Mouse (Mus musculus) midbrain, embryonic 13.5 days (tissue): Measurements from ENCODE around the gene Rsph4a. TPM values are rescaled to one million over a fixed set of nuclear protein-coding genes. Genes with fewer than 3 reads are reported as not detected.
"Not testable (repeated sequence)": the region's sequence is repeated elsewhere in the genome, so short reads cannot be mapped to it uniquely, and the experiment has no call there.

ENCODE experiments used
- ATAC-seq: fragments of 200-750 bp; cut with Nextera tagmentation; 2 replicates; pipeline ENCODE4 v1.8.0; 2017; ENCODE audit warnings: mild to moderate bottlenecking, moderate TSS enrichment, moderate library complexity
- H3K27ac ChIP-seq: fragments of 300-500 bp; sonication (generic); 2 replicates; pipeline ENCODE4 v1.5.1; 2015; ENCODE audit warnings: inconsistent platforms, mild to moderate bottlenecking, moderate library complexity
- H3K27me3 ChIP-seq: fragments of 300-500 bp; sonication (generic); 2 replicates; pipeline ENCODE4 v1.6.1; 2015; ENCODE audit warnings: mild to moderate bottlenecking, inconsistent platforms
- H3K36me3 ChIP-seq: fragments of 300-500 bp; sonication (generic); 2 replicates; pipeline ENCODE4 v1.6.1; 2015; ENCODE audit warnings: mild to moderate bottlenecking, inconsistent platforms
- H3K4me1 ChIP-seq: fragments of 300-500 bp; sonication (generic); replicated peaks from 2 replicates; pipeline ENCODE4 v1.6.1; 2015; ENCODE audit warnings: inconsistent platforms
- H3K4me2 ChIP-seq: fragments of 300-500 bp; sonication (generic); replicated peaks from 2 replicates; pipeline ENCODE4 v1.6.1; 2015; ENCODE audit warnings: moderate library complexity, mild to moderate bottlenecking, inconsistent platforms
- H3K4me3 ChIP-seq: fragments of 300-500 bp; sonication (generic); replicated peaks from 2 replicates; pipeline ENCODE4 v1.5.1; 2015; ENCODE audit warnings: mild to moderate bottlenecking, inconsistent platforms
- H3K9ac ChIP-seq: fragments of 300-500 bp; sonication (generic); replicated peaks from 2 replicates; pipeline ENCODE4 v1.6.1; 2015; ENCODE audit warnings: mild to moderate bottlenecking, inconsistent platforms
- H3K9me3 ChIP-seq: fragments of 300-500 bp; sonication (generic); 2 replicates; pipeline ENCODE4 v1.6.1; 2016; ENCODE audit warnings: mild to moderate bottlenecking, inconsistent platforms
- whole genome bisulfite sequencing: fragments of 180-500 bp; shearing (Covaris S2); methylation state at CpG from one replicate; pipeline ENCODE4 v1.1.7; 2015; 5-methylcytosine and 5-hydroxymethylcytosine counted together
- polyA plus RNA-seq: library from polyadenylated mRNA; unstranded; fragments of >200 nt; fragmentation: Nextera tagmentation; extraction: Ambion mirVana; gene quantifications from 2 replicates; pipeline ENCODE4 v1.2.1, GENCODE M21; 2015

The Rsph4a gene
- polyA plus RNA-seq, result 0.31 and 0.59 TPM in 2 replicates

DNA sequence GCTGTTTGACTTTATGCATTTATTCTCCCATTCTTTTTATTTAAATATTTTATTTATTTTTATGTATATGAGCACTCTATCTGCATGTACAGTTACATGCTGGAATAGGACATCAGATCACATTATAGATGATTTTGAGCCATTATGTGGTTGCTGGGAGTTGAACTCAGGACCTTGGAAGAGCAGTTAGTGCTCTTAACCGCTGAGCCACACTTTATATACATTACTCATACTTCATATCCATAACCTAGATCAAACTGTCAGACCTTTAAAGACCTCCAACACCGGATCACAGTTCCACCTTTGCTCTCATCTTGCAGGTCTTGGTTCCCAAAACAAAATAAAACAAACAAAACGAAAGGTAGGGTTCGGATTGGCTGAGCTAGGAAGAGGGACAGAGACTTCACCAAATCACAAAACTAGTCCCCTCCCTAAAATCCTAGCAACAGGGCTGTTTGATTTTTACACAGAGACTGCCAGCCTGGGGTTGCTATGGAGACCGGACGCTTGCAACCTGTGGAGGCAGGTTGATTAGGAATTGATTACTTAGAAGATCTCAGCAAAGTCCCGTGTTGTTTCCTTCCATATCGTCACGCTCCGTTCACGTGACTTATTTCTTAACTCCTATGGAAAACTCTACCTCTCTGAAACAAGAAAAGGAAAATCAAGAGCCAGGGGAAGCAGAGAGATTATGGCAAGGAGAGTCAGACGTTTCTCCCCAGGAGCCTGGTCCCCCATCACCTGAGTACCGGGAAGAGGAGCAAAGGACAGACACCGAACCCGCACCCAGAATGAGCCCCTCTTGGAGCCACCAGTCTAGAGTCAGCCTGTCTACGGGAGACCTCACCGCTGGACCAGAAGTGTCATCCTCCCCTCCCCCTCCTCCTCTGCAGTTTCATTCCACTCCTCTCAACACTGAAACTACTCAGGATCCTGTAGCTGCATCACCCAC lies at the start of gene Rsph4a:
Gene Rsph4a, plus strand, starts transcription at position 582 of the 952 bp plus-strand sequence.
- Histone ChIP-seq H3K9ac (0 out of 2 replicates have a peak within 1 kb of the TSS, but pooled peaks have one; percentile 39), H3K4me3 (peak within 1 kb of the TSS; percentile 34), H3K9me3 (no peaks in the 10 kb centered on the region), H3K4me1 (peaks cover 6% of the 10 kb centered on the region), H3K36me3 (no peaks in the 10 kb centered on the region), H3K27ac (no peak within 1 kb of the TSS), H3K27me3 (no peaks in the 10 kb centered on the region), H3K4me2 (peak within 1 kb of the TSS; percentile 61)
- peak; percentile 99 for ATAC-seq
- WGBS, result 7% methylated on average over 17 of the region's 17 CpGs

- no peak within 1 kb of the TSS for H3K4me3 ChIP-seq
Observed at GRCm38 (mm10) chr10:33857421-33857820, 47.5 kb upstream of the Rsph4a start, which contains the start of gene Sult3a1. Sult3a1 (plus strand) TSS chr10:33857721.

GRCm38 (mm10) chr10:33865994-33866393 lies 38.9 kb upstream of the Rsph4a start:
- Histone ChIP-seq H3K9ac (no peak overlapping the region), H3K4me1 (no peaks in the 10 kb centered on the region), H3K27ac (no peak overlapping the region), H3K4me3 (no peak overlapping the region), H3K4me2 (no peak overlapping the region), H3K9me3 (0 out of 2 replicates have a peak, but pooled peaks cover 3% of the 10 kb centered on the region), H3K36me3 (no peaks in the 10 kb centered on the region), H3K27me3 (no peaks in the 10 kb centered on the region)
- 85% methylated on average over 2 of the region's 2 CpGs for WGBS
- no peak for ATAC-seq

More at GRCm38 (mm10) chr10:33857421-33857820, 47.5 kb upstream of the Rsph4a start, which contains the start of gene Sult3a1:
- H3K9me3 ChIP-seq, result no peaks in the 10 kb centered on the region
- H3K36me3 ChIP-seq, result no peaks in the 10 kb centered on the region
- no peaks in the 10 kb centered on the region for H3K27me3 ChIP-seq
- ATAC-seq, result no peak
- no peaks in the 10 kb centered on the region for H3K4me1 ChIP-seq
- no peak within 1 kb of the TSS for H3K9ac ChIP-seq
- H3K27ac ChIP-seq, result no peak within 1 kb of the TSS
- no peak within 1 kb of the TSS for H3K4me2 ChIP-seq

DNA sequence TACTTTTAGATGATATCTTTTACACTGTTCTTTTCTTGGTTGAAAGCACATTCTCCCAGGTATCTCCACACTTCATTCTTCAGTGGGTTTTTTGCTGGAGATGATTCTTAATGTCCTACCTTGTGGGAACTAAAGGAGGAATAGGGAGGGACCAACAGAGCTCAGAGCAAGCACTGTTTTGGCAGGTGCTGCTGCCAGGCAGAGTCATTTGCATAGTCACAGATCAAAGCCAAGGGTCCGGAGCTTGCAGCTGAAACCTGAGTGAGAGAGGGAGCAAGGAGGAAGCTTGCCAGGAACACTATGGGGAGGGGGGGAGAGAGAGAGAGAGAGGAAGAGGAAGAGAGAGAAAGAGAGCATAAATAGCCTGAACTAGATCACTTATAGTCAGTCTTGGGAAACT lies 34.5 kb upstream of the Rsph4a start:
- Histone ChIP-seq H3K4me3 (no peak overlapping the region), H3K27ac (no peak overlapping the region), H3K4me1 (no peaks in the 10 kb centered on the region), H3K9me3 (peaks cover 6% of the 10 kb centered on the region; the same call in 1 of the 2 replicates), H3K9ac (no peak overlapping the region), H3K36me3 (no peaks in the 10 kb centered on the region), H3K27me3 (no peaks in the 10 kb centered on the region), H3K4me2 (no peak overlapping the region)
- no peak for ATAC-seq
- 24% methylated on average over 1 of the region's 1 CpGs for WGBS

DNA sequence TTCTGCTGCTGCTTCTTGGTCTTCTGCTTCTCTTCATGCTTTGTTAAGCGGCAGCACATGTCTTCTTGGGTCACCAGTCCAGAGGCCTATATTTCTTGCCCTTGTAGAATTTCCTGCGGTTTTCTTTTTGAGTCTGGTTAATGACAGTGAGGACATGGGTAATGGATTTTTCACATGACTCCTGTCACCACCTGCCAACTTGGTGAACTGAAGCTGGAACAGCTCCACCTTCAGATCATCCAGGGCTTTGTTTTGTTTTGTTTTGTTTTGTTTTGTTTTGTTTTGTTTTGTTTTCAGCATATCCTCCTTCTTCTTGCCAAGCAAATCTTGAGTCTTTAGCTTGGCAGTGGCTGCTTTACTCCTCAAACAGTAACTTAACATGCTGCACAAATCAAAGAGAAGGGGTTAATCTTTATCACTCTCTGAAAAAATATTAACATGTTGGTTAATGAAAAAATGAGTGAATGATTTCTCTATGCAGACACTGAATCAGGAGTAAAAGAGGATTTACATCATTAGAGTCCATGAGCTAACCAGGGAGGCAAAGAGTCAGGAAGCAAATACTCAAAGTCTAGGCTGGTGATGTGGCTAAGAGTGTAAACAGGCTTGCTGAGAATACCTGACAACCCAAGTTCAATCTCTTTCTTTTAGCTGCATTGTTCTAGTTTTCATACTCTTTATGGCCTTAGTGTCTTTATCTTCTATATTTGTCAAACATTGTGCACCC lies 32.1 kb upstream of the Rsph4a start:
- 80% methylated on average over 2 of the region's 2 CpGs for WGBS
- Histone ChIP-seq H3K4me2 (no peak overlapping the region), H3K27ac (no peak overlapping the region), H3K9ac (no peak overlapping the region), H3K9me3 (peaks cover 6% of the 10 kb centered on the region; the same call in 1 of the 2 replicates), H3K27me3 (no peaks in the 10 kb centered on the region), H3K4me1 (no peaks in the 10 kb centered on the region), H3K4me3 (no peak overlapping the region), H3K36me3 (no peaks in the 10 kb centered on the region)
- ATAC-seq, result no peak

GRCm38 (mm10) chr10:33882411-33882810 lies 22.5 kb upstream of the Rsph4a start:
- H3K4me2 ChIP-seq, H3K36me3 ChIP-seq, ATAC-seq, H3K27me3 ChIP-seq, H3K4me3 ChIP-seq, H3K9me3 ChIP-seq, H3K27ac ChIP-seq, H3K9ac ChIP-seq, H3K4me1 ChIP-seq: not testable (repeated sequence)
- WGBS, result 82% methylated on average over 2 of the region's 2 CpGs

DNA sequence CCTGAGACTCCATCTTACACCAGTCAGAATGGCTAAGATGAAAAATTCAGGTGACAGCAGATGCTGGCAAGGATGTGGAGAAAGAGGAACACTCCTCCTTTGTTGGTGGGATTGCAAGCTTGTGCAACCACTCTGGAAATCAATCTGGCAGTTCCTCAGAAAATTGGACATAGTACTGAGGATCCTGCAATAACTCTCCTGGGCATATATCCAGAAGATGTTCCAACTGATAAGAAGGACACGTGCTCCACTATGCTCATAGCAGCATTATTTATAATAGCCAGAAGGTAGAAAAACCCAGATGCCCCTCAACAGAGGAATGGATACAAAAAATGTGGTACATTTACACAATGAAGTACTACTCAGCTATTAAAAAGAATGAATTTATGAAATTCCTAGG lies 3.4 kb upstream of the Rsph4a start:
- not testable (repeated sequence) for H3K4me1 ChIP-seq, H3K27ac ChIP-seq, H3K4me2 ChIP-seq, H3K4me3 ChIP-seq, H3K9ac ChIP-seq, ATAC-seq, H3K36me3 ChIP-seq, H3K9me3 ChIP-seq, H3K27me3 ChIP-seq
- WGBS, result 85% methylated on average over 1 of the region's 1 CpGs

DNA sequence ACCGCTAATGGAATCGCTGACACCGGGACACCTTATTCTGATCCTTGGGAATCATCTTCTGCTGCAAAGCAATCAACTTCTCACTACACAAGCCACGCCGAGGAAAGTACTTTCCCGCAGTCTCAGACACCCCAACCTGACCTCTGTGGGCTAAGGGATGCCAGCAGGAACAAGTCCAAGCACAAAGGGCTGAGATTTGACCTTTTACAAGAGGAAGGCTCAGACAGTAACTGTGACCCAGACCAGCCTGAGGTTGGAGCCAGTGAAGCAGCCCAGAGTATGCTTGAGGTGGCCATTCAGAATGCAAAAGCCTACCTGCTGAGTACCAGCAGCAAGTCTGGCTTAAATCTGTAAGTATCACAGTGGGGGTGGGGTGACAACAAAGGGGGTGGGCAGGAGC lies 578 bp downstream of the Rsph4a start:
- peak; percentile 65 for ATAC-seq
- Histone ChIP-seq H3K27ac (no peak overlapping the region), H3K4me3 (peak overlapping the region; percentile 34), H3K4me2 (peak overlapping the region; percentile 61), H3K9ac (no peak overlapping the region), H3K4me1 (peaks cover 6% of the 10 kb centered on the region), H3K9me3 (no peaks in the 10 kb centered on the region), H3K27me3 (no peaks in the 10 kb centered on the region), H3K36me3 (no peaks in the 10 kb centered on the region)
- WGBS, result 2% methylated on average over 6 of the region's 6 CpGs

GRCm38 (mm10) chr10:33940702-33941101 lies 35.8 kb downstream of the Rsph4a start:
- Histone ChIP-seq H3K9me3 (no peaks in the 10 kb centered on the region), H3K27me3 (no peaks in the 10 kb centered on the region), H3K36me3 (peaks cover 48% of the 10 kb centered on the region), H3K4me2 (no peak overlapping the region), H3K9ac (no peak overlapping the region), H3K27ac (no peak overlapping the region), H3K4me3 (no peak overlapping the region), H3K4me1 (0 out of 2 replicates have a peak, but pooled peaks cover 5% of the 10 kb centered on the region)
- no peak for ATAC-seq

- H3K9me3 ChIP-seq, result no peaks in the 10 kb centered on the region
- H3K9ac ChIP-seq, result no peak overlapping the region
- H3K4me1 ChIP-seq, result peaks cover 25% of the 10 kb centered on the region
- peaks cover 35% of the 10 kb centered on the region for H3K36me3 ChIP-seq
- no peak overlapping the region for H3K4me3 ChIP-seq
- H3K27ac ChIP-seq, result no peak overlapping the region
- no peak for ATAC-seq
- H3K4me2 ChIP-seq, result no peak overlapping the region
- 92% methylated on average over 3 of the region's 3 CpGs for WGBS
- H3K27me3 ChIP-seq, result no peaks in the 10 kb centered on the region
Observed at GRCm38 (mm10) chr10:33945390-33945789, 40.5 kb downstream of the Rsph4a start.

- H3K4me3 ChIP-seq, result no peak overlapping the region
- 86% methylated on average over 2 of the region's 2 CpGs for WGBS
- peaks cover 25% of the 10 kb centered on the region for H3K4me1 ChIP-seq
- H3K9ac ChIP-seq, result no peak overlapping the region
- H3K36me3 ChIP-seq, result peaks cover 35% of the 10 kb centered on the region
- H3K4me2 ChIP-seq, result no peak overlapping the region
- no peak for ATAC-seq
- no peak overlapping the region for H3K27ac ChIP-seq
- H3K27me3 ChIP-seq, result no peaks in the 10 kb centered on the region
- H3K9me3 ChIP-seq, result no peaks in the 10 kb centered on the region
Observed at GRCm38 (mm10) chr10:33946336-33946735, 41.4 kb downstream of the Rsph4a start.
